Mouse (Mus musculus) urinary bladder, postnatal 25 days (tissue): ENCODE results near the gene Ctnnd2.

Experiments
- DNase-seq: peaks from one replicate; pipeline ENCODE4 v3.0.0; 2022; ENCODE audit warnings: low spot score

Ctnnd2 gene

GRCm38 (mm10) chr15:30719226-30719625, 546.8 kb downstream of the Ctnnd2 start:
- DNase-seq: no peak

- no peak for DNase-seq
These were observed 548.7 kb downstream of the Ctnnd2 start for GRCm38 (mm10) chr15:30721098-30721497.

GRCm38 (mm10) chr15:30726066-30726465, 553.7 kb downstream of the Ctnnd2 start:
- no peak for DNase-seq

- no peak for DNase-seq
These were observed 565.8 kb downstream of the Ctnnd2 start for GRCm38 (mm10) chr15:30738178-30738577.

GRCm38 (mm10) chr15:30740728-30741127, 568.3 kb downstream of the Ctnnd2 start:
- peak; percentile 38 for DNase-seq

GRCm38 (mm10) chr15:30757991-30758390, 585.6 kb downstream of the Ctnnd2 start:
- no peak for DNase-seq

GRCm38 (mm10) chr15:30762211-30762610, 589.8 kb downstream of the Ctnnd2 start:
- DNase-seq: no peak

GRCm38 (mm10) chr15:30762695-30763285, 590.4 kb downstream of the Ctnnd2 start:
- no peak for DNase-seq

- DNase-seq: no peak
These were observed 604.5 kb downstream of the Ctnnd2 start for GRCm38 (mm10) chr15:30776931-30777330.

GRCm38 (mm10) chr15:30777801-30778200, 605.4 kb downstream of the Ctnnd2 start:
- no peak for DNase-seq

- DNase-seq: no peak
These were observed 607.5 kb downstream of the Ctnnd2 start for GRCm38 (mm10) chr15:30779903-30780302.

GRCm38 (mm10) chr15:30780977-30781376, 608.6 kb downstream of the Ctnnd2 start:
- no peak for DNase-seq

GRCm38 (mm10) chr15:30785706-30786320, 613.4 kb downstream of the Ctnnd2 start:
- DNase-seq: no peak

- no peak for DNase-seq
These were observed 620.9 kb downstream of the Ctnnd2 start for GRCm38 (mm10) chr15:30793260-30793659.

GRCm38 (mm10) chr15:30795723-30796122, 623.3 kb downstream of the Ctnnd2 start:
- no peak for DNase-seq

- DNase-seq: no peak
These were observed 655.3 kb downstream of the Ctnnd2 start for GRCm38 (mm10) chr15:30827424-30828263.

- DNase-seq: no peak
These were observed 685.1 kb downstream of the Ctnnd2 start for GRCm38 (mm10) chr15:30857277-30858176.

GRCm38 (mm10) chr15:30867429-30867828, 695.0 kb downstream of the Ctnnd2 start:
- no peak for DNase-seq

GRCm38 (mm10) chr15:30869673-30870512, 697.5 kb downstream of the Ctnnd2 start:
- DNase-seq: no peak

GRCm38 (mm10) chr15:30875523-30875922, 703.1 kb downstream of the Ctnnd2 start:
- no peak for DNase-seq

- no peak for DNase-seq
These were observed 712.4 kb downstream of the Ctnnd2 start for GRCm38 (mm10) chr15:30884692-30885334.
